Mouse (Mus musculus): ENCODE measurements around the gene Smim1. TPM values are rescaled to one million over a fixed set of nuclear protein-coding genes. Genes with fewer than 3 reads are reported as not detected.
A peak's percentile ranks its signal among the peaks of the same experiment; 100 is the strongest.

Gene Smim1
- total RNA-seq, 2 experiments from 2014 or later = 2.0 to 2.3 TPM

GRCm38 (mm10) chr4:154011646-154012089, 14.4 kb downstream of the Smim1 start, which contains the start of gene Lrrc47:
Gene Lrrc47, plus strand, starts transcription at chr4:154011731.
- Histone ChIP-seq H3K4me3 (peak within 1 kb of the TSS; percentile 97), H3K27ac (peak within 1 kb of the TSS; percentile 87)
- DNase-seq = peak; percentile 90
- no peak for TF ChIP-seq CTCF (IDR thresholded peaks at IDR 0.05)
- intact Hi-C loops (cut with DNase I) = loop anchor here (2.0 kb wide), 1 partner anchor 37 kb away; the partner anchor contains the start of genes Cep104 and Dffb

- no peak for DNase-seq
- no peak for TF ChIP-seq CTCF (IDR thresholded peaks at IDR 0.05)
- Histone ChIP-seq H3K27ac (peak overlapping the region; percentile 87), H3K4me3 (peak overlapping the region; percentile 97)
- intact Hi-C loops (cut with DNase I) = loop anchor here (2.0 kb wide), 1 partner anchor 36 kb away; the partner anchor contains the start of genes Cep104 and Dffb
Measured at GRCm38 (mm10) chr4:154010907-154011645, 15.0 kb downstream of the Smim1 start.

GRCm38 (mm10) chr4:154007759-154008158, 18.3 kb downstream of the Smim1 start:
- H3K27ac ChIP-seq = no peak overlapping the region
- intact Hi-C loops (cut with DNase I) = no loop called here
- no peak for TF ChIP-seq CTCF (IDR thresholded peaks at IDR 0.05)
- no peak for DNase-seq
- H3K4me3 ChIP-seq = no peak overlapping the region

GRCm38 (mm10) chr4:154006264-154006663, 19.8 kb downstream of the Smim1 start:
- no peak overlapping the region for H3K27ac ChIP-seq
- TF ChIP-seq CTCF (IDR thresholded peaks at IDR 0.05) = no peak
- H3K4me3 ChIP-seq = no peak overlapping the region
- intact Hi-C loops (cut with DNase I) = no loop called here
- DNase-seq = no peak

- intact Hi-C loops (cut with DNase I) = no loop called here
- no peak for DNase-seq
- no peak for TF ChIP-seq CTCF (IDR thresholded peaks at IDR 0.05)
- Histone ChIP-seq H3K27ac (no peak overlapping the region), H3K4me3 (no peak overlapping the region)
Measured at GRCm38 (mm10) chr4:154005488-154005887, 20.5 kb downstream of the Smim1 start.

GRCm38 (mm10) chr4:153993505-153993904, 32.5 kb downstream of the Smim1 start:
- no peak for DNase-seq
- intact Hi-C loops (cut with DNase I) = no loop called here
- Histone ChIP-seq H3K4me3 (no peak overlapping the region), H3K27ac (no peak overlapping the region)
- TF ChIP-seq CTCF (IDR thresholded peaks at IDR 0.05) = no peak

GRCm38 (mm10) chr4:153992715-153993114, 33.3 kb downstream of the Smim1 start:
- no peak for DNase-seq
- TF ChIP-seq CTCF (IDR thresholded peaks at IDR 0.05) = no peak
- intact Hi-C loops (cut with DNase I) = no loop called here
- no peak overlapping the region for H3K4me3 ChIP-seq
- no peak overlapping the region for H3K27ac ChIP-seq

GRCm38 (mm10) chr4:153980470-153980869, 45.6 kb downstream of the Smim1 start:
- Histone ChIP-seq H3K4me3 (no peak overlapping the region), H3K27ac (no peak overlapping the region)
- TF ChIP-seq CTCF (IDR thresholded peaks at IDR 0.05) = no peak
- no peak for DNase-seq
- intact Hi-C loops (cut with DNase I) = no loop called here

- no peak for DNase-seq
- Histone ChIP-seq H3K27ac (no peak overlapping the region), H3K4me3 (no peak overlapping the region)
- TF ChIP-seq CTCF (IDR thresholded peaks at IDR 0.05) = no peak
- intact Hi-C loops (cut with DNase I) = no loop called here
Measured at GRCm38 (mm10) chr4:153979243-153979642, 46.8 kb downstream of the Smim1 start.

- intact Hi-C loops (cut with DNase I) = loop anchor here (2.0 kb wide), 1 partner anchor 35 kb away; the partner anchor contains the start of gene Lrrc47
Measured at GRCm38 (mm10) chr4:153975768-153976167, 50.3 kb downstream of the Smim1 start.

GRCm38 (mm10) chr4:153975292-153975662, 50.8 kb downstream of the Smim1 start:
- TF ChIP-seq CTCF (IDR thresholded peaks at IDR 0.05) = no peak
- Histone ChIP-seq H3K27ac (peak overlapping the region; percentile 88), H3K4me3 (peak overlapping the region; percentile 77)
- no peak for DNase-seq
- intact Hi-C loops (cut with DNase I) = loop anchor here (2.0 kb wide), 1 partner anchor 36 kb away; the partner anchor contains the start of gene Lrrc47

More at GRCm38 (mm10) chr4:153975768-153976167, 50.3 kb downstream of the Smim1 start:
- Histone ChIP-seq H3K4me3 (peak overlapping the region; percentile 77), H3K27ac (peak overlapping the region; percentile 88)
- DNase-seq = no peak
- TF ChIP-seq CTCF (IDR thresholded peaks at IDR 0.05) = no peak

GRCm38 (mm10) chr4:153974431-153975291, 51.4 kb downstream of the Smim1 start, which contains the start of the genes Dffb and Cep104:
Gene Dffb, minus strand, starts transcription at chr4:153975126.
Gene Cep104, plus strand, starts transcription at chr4:153975194.
- peak; percentile 97 for DNase-seq
- TF ChIP-seq CTCF (IDR thresholded peaks at IDR 0.05) = no peak
- intact Hi-C loops (cut with DNase I) = loop anchor here (2.0 kb wide), 1 partner anchor 36 kb away; the partner anchor contains the start of gene Lrrc47
- Histone ChIP-seq H3K4me3 (peak within 1 kb of the TSS; percentile 77), H3K27ac (peak within 1 kb of the TSS; percentile 88)

Other genes starting within 250 kb of the Smim1 start
- 10 to 100 TPM; 16.6 to 17.9 TPM for gene A430005L14Rik, start 69.0 kb downstream of the Smim1 start, total RNA-seq (2021)
- 1 to 10 TPM; 1.0 to 2.6 TPM for gene Dffb, start 51.1 kb downstream of the Smim1 start, total RNA-seq (2021)
- gene Cep104, start 51.0 kb downstream of the Smim1 start, total RNA-seq (2021) = 10 to 100 TPM; 28.3 to 30.0 TPM
- 10 to 100 TPM; 24.4 to 29.0 TPM for gene Lrrc47, start 14.5 kb downstream of the Smim1 start, total RNA-seq (2021)
- not detected for gene Ccdc27, start 16.4 kb upstream of the Smim1 start, total RNA-seq (2021)
- gene Trp73, start 114.0 kb upstream of the Smim1 start, total RNA-seq (2021) = not detected
- 10 to 100 TPM; 10.6 to 10.8 TPM for gene Wrap73, start 116.1 kb upstream of the Smim1 start, total RNA-seq (2021)
- 100 to 1,000 TPM in 1 of 2 experiments, 10 to 100 TPM in 1; 86.9 to 109 TPM for gene Tprgl, start 134.4 kb upstream of the Smim1 start, total RNA-seq (2021)
- gene Megf6, start 144.5 kb upstream of the Smim1 start, total RNA-seq (2021) = under 1 TPM; 0.15 to 0.70 TPM

All from gastrocnemius, adult 2 months (tissue).